Mouse (Mus musculus): ENCODE results near the gene Kbtbd13.
"Not testable (repeated sequence)": the region's sequence is repeated elsewhere in the genome, so short reads cannot be mapped to it uniquely, and the experiment has no call there.

Gene Kbtbd13

DNA sequence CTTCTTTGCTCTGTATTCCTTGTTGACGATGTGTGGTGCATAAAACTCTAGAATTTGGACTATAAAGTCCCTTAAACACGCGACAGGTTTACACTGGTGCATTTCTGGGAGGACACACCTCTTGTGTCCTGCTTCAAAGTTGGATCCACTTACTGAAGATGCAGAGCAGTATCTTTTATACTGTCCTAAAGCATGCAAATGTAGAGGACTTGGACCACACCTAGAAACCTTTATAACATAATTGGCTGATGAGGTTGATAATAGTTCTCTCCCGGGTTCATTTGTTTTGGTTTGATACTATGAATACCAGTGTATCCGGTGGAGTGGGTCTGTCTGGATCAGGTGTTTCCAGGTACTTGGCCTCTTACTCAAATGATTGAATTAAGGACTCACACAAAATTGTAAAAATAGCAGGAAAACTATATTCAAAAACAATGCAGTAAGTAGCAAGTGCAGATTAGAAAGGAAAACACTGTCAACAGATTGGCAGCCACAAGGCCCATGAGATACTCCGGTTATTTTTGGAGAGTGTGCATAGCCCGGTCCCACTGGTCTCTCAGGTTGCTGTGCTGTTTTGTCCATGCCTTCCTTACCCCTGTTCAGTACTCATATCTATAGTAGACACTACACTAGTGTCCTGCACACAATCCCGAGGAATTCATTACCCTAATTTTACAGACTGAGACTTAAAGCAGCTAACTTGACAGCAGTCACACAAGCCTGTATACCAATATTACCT, 44.2 kb downstream of the Kbtbd13 start:
- DNase-seq (ENCODE audit: low spot score), result no peak

DNA sequence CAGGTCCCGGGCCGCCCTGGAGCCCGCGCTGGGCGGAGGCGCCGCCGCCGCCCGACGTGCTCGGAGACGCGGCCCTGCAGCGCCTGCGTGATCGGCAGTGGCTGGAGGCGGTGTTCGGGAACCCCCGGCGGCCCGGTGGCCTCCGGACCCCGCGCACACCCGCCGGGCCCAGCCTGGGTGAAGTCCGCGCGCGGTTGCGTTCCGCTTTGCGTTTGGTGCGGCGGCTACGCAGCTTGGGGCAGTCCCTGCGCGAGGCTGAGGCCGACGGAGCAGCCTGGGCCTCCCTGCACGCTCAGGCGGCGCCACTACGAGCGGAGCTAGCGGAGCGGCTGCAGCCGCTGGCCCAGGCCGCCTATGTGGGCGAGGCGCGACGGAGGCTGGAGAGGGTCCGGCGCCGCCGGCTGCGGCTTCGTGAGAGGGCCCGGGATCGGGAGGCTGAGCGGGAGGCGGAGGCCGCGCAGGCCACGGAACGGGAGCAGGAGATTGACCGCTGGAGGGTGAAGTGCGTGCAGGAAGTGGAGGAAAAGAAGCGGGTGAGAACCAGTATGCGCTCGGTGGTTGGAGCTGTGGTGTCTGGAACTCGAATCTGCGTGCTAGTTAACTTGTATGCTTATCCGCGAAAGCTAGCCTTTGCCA, 44.9 kb downstream of the Kbtbd13 start:
- peak; percentile 53 for DNase-seq (ENCODE audit: low spot score)

DNA sequence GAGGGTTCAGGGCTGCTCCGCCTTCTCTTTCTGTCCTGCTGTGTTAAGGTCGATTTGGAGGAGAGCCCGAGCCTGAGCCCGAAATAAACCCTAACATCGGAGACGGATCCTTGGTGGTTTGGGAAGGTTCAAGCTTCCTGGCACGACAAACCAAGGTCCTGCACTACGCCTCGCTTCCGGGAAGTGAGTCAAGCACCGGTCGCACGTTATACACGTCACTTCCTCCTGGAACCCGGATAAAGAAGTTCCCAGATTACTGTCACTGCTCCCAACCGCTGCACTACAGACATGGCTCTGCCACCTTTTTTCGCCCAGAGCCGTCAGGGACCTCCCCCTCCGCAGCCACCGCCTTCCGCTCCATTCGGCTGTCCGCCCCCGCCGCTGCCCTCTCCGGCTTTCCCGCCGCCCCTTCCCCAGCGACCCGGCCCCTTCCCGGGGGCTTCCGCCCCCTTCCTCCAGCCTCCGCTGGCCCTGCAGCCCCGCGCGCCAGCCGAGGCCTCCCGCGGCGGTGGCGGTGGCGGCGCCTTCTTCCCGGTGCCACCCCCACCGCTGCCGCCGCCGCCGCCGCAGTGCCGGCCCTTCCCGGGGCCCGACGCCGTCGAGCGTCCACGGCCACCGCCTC, 45.5 kb downstream of the Kbtbd13 start, which contains the start of gene Pdcd7:
Pdcd7 (plus strand) TSS at position 251 of the 622 bp plus-strand sequence.
- peak; percentile 82 for DNase-seq (ENCODE audit: low spot score)

DNA sequence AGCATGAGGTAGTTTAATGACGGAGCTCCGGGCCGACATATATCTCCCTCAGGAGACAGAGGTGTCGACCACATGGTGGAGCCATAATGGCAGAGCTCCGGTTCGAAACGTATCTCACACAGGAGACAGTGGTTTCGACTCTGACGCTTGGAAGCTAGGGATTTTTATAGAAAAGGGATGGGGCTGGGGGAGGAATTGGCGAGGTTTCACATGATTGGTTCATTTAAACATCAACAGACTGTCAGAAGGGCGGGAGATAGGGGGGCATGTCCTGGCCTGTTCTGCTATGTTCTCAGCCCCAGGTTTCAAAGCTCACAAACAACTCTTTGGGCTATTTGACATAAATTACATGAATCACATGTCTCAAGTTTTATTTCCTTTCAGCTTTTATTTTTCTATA, 46.0 kb downstream of the Kbtbd13 start:
- not testable (repeated sequence) for DNase-seq (ENCODE audit: low spot score)

DNA sequence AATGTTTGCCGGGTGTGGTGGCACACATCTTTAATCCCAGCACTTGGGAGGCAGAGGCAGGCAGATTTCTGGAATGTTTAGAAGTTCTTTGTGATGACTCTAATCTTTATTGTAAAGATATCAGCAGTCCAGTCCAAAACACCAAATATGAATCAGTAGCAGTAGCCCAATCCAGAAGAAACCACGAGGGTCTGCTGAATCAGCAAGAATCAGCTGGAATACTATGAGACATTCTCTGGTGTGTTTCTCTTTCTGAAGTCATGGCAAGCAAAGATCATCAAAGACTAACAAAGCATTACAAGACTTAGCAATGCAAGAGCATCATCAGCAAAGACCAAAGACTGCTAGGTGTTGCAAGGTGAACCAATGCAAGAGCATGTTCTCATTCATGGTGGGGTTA, 51.0 kb downstream of the Kbtbd13 start:
- no peak for DNase-seq (ENCODE audit: low spot score)

DNA sequence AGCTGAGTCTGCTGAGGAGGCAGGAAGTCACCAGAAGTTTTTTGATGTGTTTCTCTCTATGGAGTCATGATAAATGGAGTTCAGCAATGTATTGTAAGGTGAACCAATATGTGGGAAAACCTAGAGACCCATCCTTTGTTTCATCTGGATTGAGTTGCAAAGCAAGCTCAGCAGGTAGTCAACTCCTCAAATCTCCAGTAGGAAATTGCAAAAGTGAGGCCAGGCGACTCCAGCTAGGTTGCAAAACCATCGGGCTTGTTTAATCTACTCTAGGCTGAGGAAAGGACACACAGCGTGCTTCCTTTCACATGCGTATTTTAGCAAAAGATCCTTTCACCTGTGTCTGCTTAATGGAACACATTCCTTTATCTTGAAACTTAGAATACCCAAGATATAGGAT, 52.3 kb downstream of the Kbtbd13 start:
- no peak for DNase-seq (ENCODE audit: low spot score)
